Mouse (Mus musculus) activated CD4-positive, CD25-positive, alpha-beta regulatory T cell (primary cell): ENCODE data around the gene Rnpep. TPM values are rescaled to one million over a fixed set of nuclear protein-coding genes. Genes with fewer than 3 reads are reported as not detected.

Source experiments
- polyA plus RNA-seq, 2 experiments: library from polyadenylated mRNA; unstranded; fragments of 100-300 nt; shearing (Covaris generic); gene quantifications; one replicate each; pipeline ENCODE4 v1.2.1; 2017

The Rnpep gene
- polyA plus RNA-seq, result 100 to 1,000 TPM in 1 of 2 experiments, 10 to 100 TPM in 1; 68.0 to 135 TPM

GRCm38 (mm10) chr1:135283826-135284291 is at the start of gene Rnpep:
Gene Rnpep, minus strand, starts transcription at chr1:135284084.

GRCm38 (mm10) chr1:135324571-135324970 is 40.7 kb upstream of the Rnpep start, which contains the start of gene Lmod1:
Gene Lmod1, plus strand, starts transcription at chr1:135324807.

GRCm38 (mm10) chr1:135313284-135314031 is 29.6 kb upstream of the Rnpep start, which contains the start of gene Timm17a:
Gene Timm17a, minus strand, starts transcription at chr1:135313778.

GRCm38 (mm10) chr1:135258380-135259127 is 25.3 kb downstream of the Rnpep start, which contains the start of gene Elf3:
Gene Elf3, minus strand, starts transcription at chr1:135258568.

Other genes starting within 250 kb of the Rnpep start
- under 1 TPM; 0.14 to 0.45 TPM for gene Lgr6, start 178.8 kb downstream of the Rnpep start, polyA plus RNA-seq
- 100 to 1,000 TPM; 146 to 335 TPM for gene Ptpn7, start 151.4 kb downstream of the Rnpep start, polyA plus RNA-seq
- gene Arl8a, start 137.3 kb downstream of the Rnpep start, polyA plus RNA-seq, result 10 to 100 TPM; 52.3 to 78.5 TPM
- gene Gpr37l1, start 116.4 kb downstream of the Rnpep start, polyA plus RNA-seq, result not detected
- gene Elf3, start 25.5 kb downstream of the Rnpep start, polyA plus RNA-seq, result not detected
- gene Timm17a, start 29.7 kb upstream of the Rnpep start, polyA plus RNA-seq, result 100 to 1,000 TPM; 124 to 161 TPM
- not detected for gene Lmod1, start 40.7 kb upstream of the Rnpep start, polyA plus RNA-seq
- gene Shisa4, start 91.2 kb upstream of the Rnpep start, polyA plus RNA-seq, result under 1 TPM; 0.23 to 0.37 TPM
- 10 to 100 TPM; 50.9 to 53.3 TPM for gene Ipo9, start 146.4 kb upstream of the Rnpep start, polyA plus RNA-seq